Mouse (Mus musculus): ENCODE data around the gene Ciita. TPM values are rescaled to one million over a fixed set of nuclear protein-coding genes. Genes with fewer than 3 reads are reported as not detected.

The Ciita gene
- total and polyA plus RNA-seq, 3 experiments: 39.1 to 69.6 (median 39.8) TPM

DNA sequence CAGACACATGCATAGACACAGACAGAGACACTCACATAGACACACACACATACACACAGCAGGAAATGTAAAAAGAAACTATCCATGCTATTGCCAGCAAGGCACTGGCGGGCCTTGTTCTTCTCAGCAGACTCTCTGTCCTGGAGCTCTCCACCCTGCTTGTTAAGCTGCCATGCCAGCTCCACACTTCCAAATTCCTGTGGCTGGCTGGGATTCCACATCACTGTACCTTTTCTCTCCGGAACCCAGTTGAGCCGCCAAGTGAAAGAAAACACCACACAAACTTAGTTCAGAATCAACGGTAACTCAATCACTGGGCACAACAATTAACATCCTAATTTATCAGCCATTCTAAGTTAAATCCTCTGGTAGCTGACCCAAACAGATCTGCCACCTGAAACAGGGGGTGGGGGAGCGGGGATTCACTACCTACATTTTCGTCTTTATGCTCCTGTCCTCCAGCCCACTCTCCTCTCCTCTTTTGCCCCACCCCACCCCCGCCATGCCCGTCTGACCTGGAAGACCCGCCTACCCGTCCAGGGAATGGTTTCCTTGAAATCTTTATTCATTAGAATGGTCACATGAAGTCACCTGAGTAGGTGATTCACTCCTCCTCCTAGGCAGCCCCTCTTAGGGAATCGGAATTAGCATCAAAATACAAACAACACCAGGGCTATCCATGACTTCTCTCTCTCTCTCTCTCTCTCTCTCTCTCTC lies 12.3 kb upstream of the Ciita start:
- H3K27me3 ChIP-seq (replicated peaks): no peaks in the 10 kb centered on the region
- H3K9me3 ChIP-seq (replicated peaks; ENCODE audit: low read length): no peaks in the 10 kb centered on the region
- TF ChIP-seq NELFE (IDR thresholded peaks at IDR 0.05; ENCODE audit: low read depth, low read length) (no peak), JUN (IDR thresholded peaks at IDR 0.05; ENCODE audit: insufficient read depth, low read depth, low read length) (no peak)
- no peaks in the 10 kb centered on the region for H3K36me3 ChIP-seq (replicated peaks in 1 of 2; ENCODE audit: control insufficient read depth in 1 of 2, insufficient read depth in 1 of 2, low read length in 1 of 2)
- no peaks in the 10 kb centered on the region for H3K79me2 ChIP-seq (replicated peaks; ENCODE audit: control insufficient read depth, extremely low read depth, insufficient read depth, poor library complexity, severe bottlenecking)
- H3K4me2 ChIP-seq (ENCODE audit: insufficient read depth, low read depth, poor library complexity, severe bottlenecking): no peak overlapping the region
- no peak for DNase-seq (ENCODE audit: extremely low read depth)
- H3K4me3 ChIP-seq (replicated peaks in 1 of 3; ENCODE audit: low read depth in 2 of 3, low read length in 2 of 3, poor library complexity in 1 of 3): no peak overlapping the region
- H3K27ac ChIP-seq (ENCODE audit: insufficient read depth, low read depth): no peak overlapping the region
- H3K9ac ChIP-seq (ENCODE audit: insufficient read depth, low read depth): no peak overlapping the region
- dilution Hi-C loops (cut with MboI; ENCODE audit: extremely low pct_ligation_motif_present, extremely low pct_unique_long_range_greater_than_20kb, low sequenced_read_pairs): no loop called here
- H3K4me1 ChIP-seq (ENCODE audit: control insufficient read depth in 1 of 2, insufficient read depth in 2 of 2): peaks cover 7 to 36% of the 10 kb centered on the region in 2 experiments
- in situ Hi-C loops (cut with MboI; ENCODE audit: low pct_ligation_motif_present, low pct_unique_long_range_greater_than_20kb, low sequenced_read_pairs): no loop called here

DNA sequence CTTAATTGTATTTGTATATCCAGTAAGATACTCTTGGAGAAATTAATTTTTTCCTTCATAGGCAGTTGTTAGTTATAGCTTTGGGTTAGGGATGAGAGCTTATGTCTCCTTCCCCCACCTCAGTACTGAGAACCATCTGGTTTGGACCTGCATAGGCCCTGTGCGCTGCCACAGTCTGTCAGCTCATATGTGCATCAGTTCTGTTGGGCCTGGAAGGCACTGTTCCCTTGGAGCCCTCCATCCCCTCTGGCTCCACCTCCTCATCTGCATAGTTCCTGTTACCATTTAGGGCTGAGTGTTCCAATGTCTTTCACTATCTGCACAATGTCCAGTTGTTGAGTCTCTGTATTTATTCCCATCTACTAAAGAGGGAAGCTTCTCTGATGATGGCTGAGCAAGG lies 11.7 kb upstream of the Ciita start:
- dilution Hi-C loops (cut with MboI; ENCODE audit: extremely low pct_ligation_motif_present, extremely low pct_unique_long_range_greater_than_20kb, low sequenced_read_pairs): no loop called here

DNA sequence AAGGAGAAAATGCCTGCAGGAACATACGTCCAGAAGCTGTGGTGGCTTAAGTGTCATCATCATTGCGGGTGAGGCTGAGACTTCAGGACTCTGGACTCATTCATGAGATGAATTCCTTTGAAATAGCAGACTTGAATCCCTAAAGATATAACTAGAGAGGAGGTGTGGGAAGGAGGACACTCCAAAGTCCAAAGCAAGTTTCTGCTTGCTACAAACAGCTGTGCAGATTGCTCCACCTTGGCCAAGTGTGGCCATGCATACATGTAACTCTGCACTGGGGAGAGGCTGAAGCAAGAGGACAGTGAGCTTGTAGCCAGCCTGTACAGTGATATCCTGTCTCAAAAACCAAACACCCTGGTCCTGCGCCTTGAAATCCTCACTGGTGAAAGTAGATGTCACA lies 7.9 kb upstream of the Ciita start:
- no peak for TF ChIP-seq SMC3 (IDR thresholded peaks at IDR 0.05; ENCODE audit: low read depth, low read length)
- TF ChIP-seq MYC (IDR thresholded peaks at IDR 0.05; ENCODE audit: low read depth, low read length): no peak
- no peak for TF ChIP-seq E2F4 (IDR thresholded peaks at IDR 0.05; ENCODE audit: insufficient replicate concordance, low read depth, low read length)
- no peak for TF ChIP-seq JUN (IDR thresholded peaks at IDR 0.05; ENCODE audit: insufficient read depth, low read depth, low read length)
- no peak for TF ChIP-seq CHD2 (IDR thresholded peaks at IDR 0.05; ENCODE audit: low read length)
- dilution Hi-C loops (cut with MboI; ENCODE audit: extremely low pct_ligation_motif_present, extremely low pct_unique_long_range_greater_than_20kb, low sequenced_read_pairs) (no loop called here), in situ Hi-C loops (cut with MboI; ENCODE audit: low pct_ligation_motif_present, low pct_unique_long_range_greater_than_20kb, low sequenced_read_pairs) (no loop called here)
- Histone ChIP-seq H3K9ac (ENCODE audit: insufficient read depth, low read depth) (no peak overlapping the region), H3K4me1 (ENCODE audit: control insufficient read depth in 1 of 2, insufficient read depth in 2 of 2) (peaks cover 12 to 42% of the 10 kb centered on the region in 2 experiments), H3K27me3 (replicated peaks) (no peaks in the 10 kb centered on the region), H3K79me2 (replicated peaks; ENCODE audit: control insufficient read depth, extremely low read depth, insufficient read depth, poor library complexity, severe bottlenecking) (no peaks in the 10 kb centered on the region), H3K36me3 (replicated peaks in 1 of 2; ENCODE audit: control insufficient read depth in 1 of 2, insufficient read depth in 1 of 2, low read length in 1 of 2) (no peaks in the 10 kb centered on the region), H3K9me3 (replicated peaks; ENCODE audit: low read length) (peaks cover 3% of the 10 kb centered on the region), H3K27ac (ENCODE audit: insufficient read depth, low read depth) (no peak overlapping the region), H3K4me2 (ENCODE audit: insufficient read depth, low read depth, poor library complexity, severe bottlenecking) (no peak overlapping the region), H3K4me3 (replicated peaks in 1 of 3; ENCODE audit: low read depth in 2 of 3, low read length in 2 of 3, poor library complexity in 1 of 3) (no peak overlapping the region)
- no peak for DNase-seq (ENCODE audit: extremely low read depth)

More for the DNA sequence above, 11.7 kb upstream of the Ciita start:
- H3K9ac ChIP-seq (ENCODE audit: insufficient read depth, low read depth): no peak overlapping the region
- no peak overlapping the region for H3K27ac ChIP-seq (ENCODE audit: insufficient read depth, low read depth)
- no peak for TF ChIP-seq CHD2 (IDR thresholded peaks at IDR 0.05; ENCODE audit: low read length)
- TF ChIP-seq PAX5 (IDR thresholded peaks at IDR 0.05; ENCODE audit: low read length): no peak
- no peak for TF ChIP-seq POLR2A (IDR thresholded peaks at IDR 0.05; ENCODE audit: low read depth, low read length)
- TF ChIP-seq MYC (IDR thresholded peaks at IDR 0.05; ENCODE audit: low read depth, low read length): no peak
- no peak for TF ChIP-seq MAX (IDR thresholded peaks at IDR 0.05; ENCODE audit: low read length)
- no peak for TF ChIP-seq NELFE (IDR thresholded peaks at IDR 0.05; ENCODE audit: low read depth, low read length)
- no peak for TF ChIP-seq USF1 (IDR thresholded peaks at IDR 0.05; ENCODE audit: low read depth, low read length)
- no peak for TF ChIP-seq BHLHE40 (IDR thresholded peaks at IDR 0.05; ENCODE audit: low read depth, low read length)
- TF ChIP-seq ZNF384 (IDR thresholded peaks at IDR 0.05; ENCODE audit: low read depth, low read length): no peak
- no peak for TF ChIP-seq ZMIZ1 (IDR thresholded peaks at IDR 0.05; ENCODE audit: low read depth, low read length)
- no peak for TF ChIP-seq USF2 (conservative IDR thresholded peaks at IDR 0.05; ENCODE audit: low read depth, low read length)
- no peaks in the 10 kb centered on the region for H3K27me3 ChIP-seq (replicated peaks)
- no peak overlapping the region for H3K4me3 ChIP-seq (replicated peaks in 1 of 3; ENCODE audit: low read depth in 2 of 3, low read length in 2 of 3, poor library complexity in 1 of 3)
- no peaks in the 10 kb centered on the region for H3K36me3 ChIP-seq (replicated peaks in 1 of 2; ENCODE audit: control insufficient read depth in 1 of 2, insufficient read depth in 1 of 2, low read length in 1 of 2)
- H3K4me2 ChIP-seq (ENCODE audit: insufficient read depth, low read depth, poor library complexity, severe bottlenecking): no peak overlapping the region
- DNase-seq (ENCODE audit: extremely low read depth): no peak
- no peaks in the 10 kb centered on the region for H3K79me2 ChIP-seq (replicated peaks; ENCODE audit: control insufficient read depth, extremely low read depth, insufficient read depth, poor library complexity, severe bottlenecking)
- peaks cover 7 to 36% of the 10 kb centered on the region in 2 experiments for H3K4me1 ChIP-seq (ENCODE audit: control insufficient read depth in 1 of 2, insufficient read depth in 2 of 2)
- in situ Hi-C loops (cut with MboI; ENCODE audit: low pct_ligation_motif_present, low pct_unique_long_range_greater_than_20kb, low sequenced_read_pairs): no loop called here
- peaks cover 3% of the 10 kb centered on the region for H3K9me3 ChIP-seq (replicated peaks; ENCODE audit: low read length)

Measured in CH12.LX (cell line).